Mouse (Mus musculus): ENCODE results near the gene Dcaf10. TPM values are rescaled to one million over a fixed set of nuclear protein-coding genes. Genes with fewer than 3 reads are reported as not detected.

Gene Dcaf10
- 12.8 and 15.6 TPM in 2 replicates for polyA plus RNA-seq (2016; fragmentation: Nextera tagmentation; extraction: Ambion mirVana)

DNA sequence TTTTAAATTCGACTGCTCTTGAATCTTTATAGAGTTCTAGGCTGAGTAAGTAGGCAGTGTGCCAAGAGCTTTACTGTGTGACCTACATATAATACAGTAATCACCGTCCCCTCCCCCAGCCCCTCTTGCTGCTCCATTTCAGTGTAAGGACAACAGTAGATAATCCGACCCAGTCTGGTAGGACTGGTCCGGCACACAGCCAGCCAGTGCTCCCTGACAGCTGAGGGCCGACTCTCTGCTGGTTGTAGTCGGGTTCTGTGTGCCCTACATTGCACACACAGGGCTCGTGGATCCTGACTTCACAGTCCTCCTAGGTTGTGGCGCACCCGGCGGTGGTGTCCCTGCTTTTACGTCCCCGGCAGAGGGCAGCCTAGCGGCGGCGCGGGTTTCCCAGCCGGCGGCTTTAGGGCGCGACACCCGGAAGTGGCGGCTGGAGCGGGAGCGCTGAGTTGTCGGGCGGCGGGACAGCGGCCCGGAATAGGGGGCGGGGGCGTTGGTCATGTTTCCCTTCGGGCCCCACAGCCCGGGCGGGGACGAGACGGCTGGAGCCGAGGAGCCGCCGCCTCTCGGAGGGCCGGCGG, at the start of gene Dcaf10:
Gene Dcaf10, plus strand, starts transcription at position 433 of the 581 bp plus-strand sequence.
- WGBS = under 1% methylated on average over 39 of the region's 42 CpGs
- peak within 1 kb of the TSS; percentile 99 for H3K9ac ChIP-seq
- H3K4me3 ChIP-seq = peak within 1 kb of the TSS; percentile 99
- peak within 1 kb of the TSS; percentile 84 for H3K4me2 ChIP-seq
- H3K27ac ChIP-seq (ENCODE audit: poor library complexity, severe bottlenecking) = peak within 1 kb of the TSS; percentile 99
- peaks cover 11% of the 10 kb centered on the region for H3K36me3 ChIP-seq
- peak; percentile 94 for ATAC-seq (ENCODE audit: insufficient number of reproducible peaks, low FRiP score)
- H3K27me3 ChIP-seq (replicated peaks) = no peaks in the 10 kb centered on the region
- peaks cover 18% of the 10 kb centered on the region for H3K4me1 ChIP-seq (replicated peaks)
- no peaks in the 10 kb centered on the region for H3K9me3 ChIP-seq (replicated peaks)

GRCm38 (mm10) chr4:45296662-45297564, 45.0 kb upstream of the Dcaf10 start, which contains the start of gene Trmt10b:
TSS of gene Trmt10b (plus strand) at chr4:45297127.
- no peaks in the 10 kb centered on the region for H3K9me3 ChIP-seq (replicated peaks)
- H3K4me1 ChIP-seq (replicated peaks) = peaks cover 7% of the 10 kb centered on the region; the same call in 1 of the 2 replicates
- H3K36me3 ChIP-seq = peaks cover 17% of the 10 kb centered on the region
- H3K4me2 ChIP-seq = peak within 1 kb of the TSS; percentile 77
- H3K27me3 ChIP-seq (replicated peaks) = no peaks in the 10 kb centered on the region
- H3K9ac ChIP-seq = peak within 1 kb of the TSS; percentile 82
- H3K27ac ChIP-seq (ENCODE audit: poor library complexity, severe bottlenecking) = no peak within 1 kb of the TSS
- ATAC-seq (ENCODE audit: insufficient number of reproducible peaks, low FRiP score) = peak; percentile 48; the same call in 1 of the 2 replicates
- peak within 1 kb of the TSS; percentile 82 for H3K4me3 ChIP-seq
- 20% methylated on average over 27 of the region's 27 CpGs for WGBS

DNA sequence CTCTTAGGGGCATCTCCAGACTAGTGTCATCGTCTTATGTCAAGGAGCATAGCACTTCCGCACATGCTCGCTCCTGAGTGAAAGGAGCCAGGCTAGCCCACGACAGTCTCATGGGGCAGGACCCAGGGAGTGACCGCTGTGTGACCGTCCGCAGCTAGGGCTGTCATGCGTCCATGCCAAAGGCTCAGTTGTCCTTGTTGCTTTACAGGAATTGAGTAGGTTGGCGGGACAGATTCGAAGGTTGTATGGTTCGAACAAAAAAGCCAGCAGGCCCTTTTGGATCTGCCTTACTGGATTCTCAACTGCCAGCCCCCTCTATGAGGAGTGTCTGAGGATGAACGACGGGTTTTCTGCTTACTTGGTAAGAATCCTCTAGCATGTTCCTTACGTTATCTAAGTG, 36.4 kb upstream of the Dcaf10 start:
- H3K27ac ChIP-seq (ENCODE audit: poor library complexity, severe bottlenecking) = no peak overlapping the region
- no peak overlapping the region for H3K9ac ChIP-seq
- no peak for ATAC-seq (ENCODE audit: insufficient number of reproducible peaks, low FRiP score)
- no peaks in the 10 kb centered on the region; the same call in 1 of the 2 replicates for H3K9me3 ChIP-seq (replicated peaks)
- peaks cover 77% of the 10 kb centered on the region for H3K36me3 ChIP-seq
- no peaks in the 10 kb centered on the region for H3K27me3 ChIP-seq (replicated peaks)
- WGBS = 91% methylated on average over 14 of the region's 14 CpGs
- no peaks in the 10 kb centered on the region for H3K4me1 ChIP-seq (replicated peaks)
- no peak overlapping the region for H3K4me2 ChIP-seq
- H3K4me3 ChIP-seq = no peak overlapping the region

- WGBS = 40% methylated on average over 11 of the region's 11 CpGs
- Histone ChIP-seq H3K27me3 (replicated peaks) (no peaks in the 10 kb centered on the region), H3K4me1 (replicated peaks) (no peaks in the 10 kb centered on the region), H3K36me3 (peaks cover 76% of the 10 kb centered on the region), H3K4me2 (no peak overlapping the region), H3K9me3 (replicated peaks) (no peaks in the 10 kb centered on the region; the same call in 1 of the 2 replicates), H3K27ac (ENCODE audit: poor library complexity, severe bottlenecking) (no peak overlapping the region), H3K9ac (no peak overlapping the region), H3K4me3 (no peak overlapping the region)
- no peak for ATAC-seq (ENCODE audit: insufficient number of reproducible peaks, low FRiP score)
Observed at GRCm38 (mm10) chr4:45308046-45308445, 33.9 kb upstream of the Dcaf10 start.

DNA sequence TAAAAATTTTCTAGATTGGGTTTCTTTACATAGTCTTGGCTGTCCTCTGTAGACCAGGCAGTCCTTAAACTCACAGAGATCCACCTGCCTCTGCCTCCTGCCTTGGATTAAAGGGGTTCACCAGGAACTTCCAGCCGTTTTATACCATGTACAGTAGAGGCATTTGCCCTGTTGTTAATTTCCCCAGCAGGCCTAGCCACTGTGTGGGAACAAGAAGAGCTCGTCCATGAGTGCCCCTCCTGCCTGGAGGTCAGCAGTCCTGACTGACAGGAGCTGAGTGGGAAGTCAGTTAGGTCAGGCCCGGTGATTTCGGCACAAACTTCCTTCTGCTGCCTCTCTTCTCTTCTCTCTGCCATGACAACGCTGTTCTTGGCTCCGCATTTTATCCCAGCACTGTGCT, 33.3 kb upstream of the Dcaf10 start:
- Histone ChIP-seq H3K4me3 (no peak overlapping the region), H3K4me2 (no peak overlapping the region), H3K9ac (no peak overlapping the region), H3K27ac (ENCODE audit: poor library complexity, severe bottlenecking) (no peak overlapping the region), H3K9me3 (replicated peaks) (no peaks in the 10 kb centered on the region; the same call in 1 of the 2 replicates), H3K36me3 (peaks cover 74% of the 10 kb centered on the region), H3K27me3 (replicated peaks) (no peaks in the 10 kb centered on the region), H3K4me1 (replicated peaks) (no peaks in the 10 kb centered on the region)
- ATAC-seq (ENCODE audit: insufficient number of reproducible peaks, low FRiP score) = no peak
- 85% methylated on average over 6 of the region's 6 CpGs for WGBS

GRCm38 (mm10) chr4:45311056-45311455, 30.8 kb upstream of the Dcaf10 start:
- Histone ChIP-seq H3K36me3 (peaks cover 66% of the 10 kb centered on the region), H3K4me1 (replicated peaks) (no peaks in the 10 kb centered on the region), H3K27ac (ENCODE audit: poor library complexity, severe bottlenecking) (no peak overlapping the region), H3K9ac (no peak overlapping the region), H3K27me3 (replicated peaks) (no peaks in the 10 kb centered on the region), H3K4me2 (no peak overlapping the region), H3K9me3 (replicated peaks) (no peaks in the 10 kb centered on the region), H3K4me3 (no peak overlapping the region)
- 90% methylated on average over 2 of the region's 2 CpGs for WGBS
- no peak for ATAC-seq (ENCODE audit: insufficient number of reproducible peaks, low FRiP score)

- Histone ChIP-seq H3K27me3 (replicated peaks) (peaks cover 28% of the 10 kb centered on the region), H3K4me3 (peak overlapping the region; percentile 88), H3K9me3 (replicated peaks) (0 out of 2 replicates have a peak, but pooled peaks cover 2% of the 10 kb centered on the region), H3K27ac (ENCODE audit: poor library complexity, severe bottlenecking) (peak overlapping the region; percentile 87), H3K36me3 (peaks cover 28% of the 10 kb centered on the region), H3K9ac (peak overlapping the region; percentile 84), H3K4me2 (peak overlapping the region; percentile 78), H3K4me1 (replicated peaks) (peaks cover 12% of the 10 kb centered on the region)
- peak; percentile 89 for ATAC-seq (ENCODE audit: insufficient number of reproducible peaks, low FRiP score)
- under 1% methylated on average over 56 of the region's 56 CpGs for WGBS
Observed at GRCm38 (mm10) chr4:45320159-45320816, 21.6 kb upstream of the Dcaf10 start.

DNA sequence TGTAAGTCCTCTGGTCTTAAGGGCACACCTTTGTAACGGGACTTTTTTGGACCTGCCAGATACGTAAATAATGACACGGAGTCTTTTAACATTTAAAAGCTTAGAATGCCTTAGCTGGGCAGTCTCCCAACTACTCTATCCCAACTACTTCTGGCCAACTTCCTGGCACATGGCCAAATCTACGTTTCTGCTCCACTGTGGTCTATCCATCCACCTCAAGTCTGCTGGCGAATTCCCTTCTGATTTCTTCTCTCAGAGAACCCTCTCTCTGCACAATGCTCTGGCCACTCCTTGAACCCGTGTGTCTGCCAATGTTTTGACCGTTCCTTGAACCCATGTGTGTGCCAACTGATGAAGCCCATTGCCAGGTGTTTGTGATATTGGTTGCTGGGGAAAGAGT, 10.8 kb upstream of the Dcaf10 start:
- no peaks in the 10 kb centered on the region for H3K4me1 ChIP-seq (replicated peaks)

GRCm38 (mm10) chr4:45332466-45332865, 9.4 kb upstream of the Dcaf10 start:
- Histone ChIP-seq H3K4me1 (replicated peaks) (no peaks in the 10 kb centered on the region), H3K4me3 (no peak overlapping the region), H3K9me3 (replicated peaks) (no peaks in the 10 kb centered on the region), H3K9ac (no peak overlapping the region), H3K4me2 (no peak overlapping the region), H3K27ac (ENCODE audit: poor library complexity, severe bottlenecking) (no peak overlapping the region), H3K36me3 (no peaks in the 10 kb centered on the region), H3K27me3 (replicated peaks) (peaks cover 2% of the 10 kb centered on the region; the same call in 1 of the 2 replicates)
- no peak for ATAC-seq (ENCODE audit: insufficient number of reproducible peaks, low FRiP score)
- 56% methylated on average over 3 of the region's 3 CpGs for WGBS

More for the DNA sequence above, 10.8 kb upstream of the Dcaf10 start:
- Histone ChIP-seq H3K27ac (ENCODE audit: poor library complexity, severe bottlenecking) (no peak overlapping the region), H3K4me3 (no peak overlapping the region), H3K36me3 (no peaks in the 10 kb centered on the region), H3K27me3 (replicated peaks) (peaks cover 2% of the 10 kb centered on the region; the same call in 1 of the 2 replicates), H3K9me3 (replicated peaks) (no peaks in the 10 kb centered on the region), H3K4me2 (no peak overlapping the region), H3K9ac (no peak overlapping the region)
- 78% methylated on average over 7 of the region's 7 CpGs for WGBS
- no peak for ATAC-seq (ENCODE audit: insufficient number of reproducible peaks, low FRiP score)

GRCm38 (mm10) chr4:45341226-45341625, 675 bp upstream of the Dcaf10 start:
- peaks cover 18% of the 10 kb centered on the region for H3K4me1 ChIP-seq (replicated peaks)
- no peak for ATAC-seq (ENCODE audit: insufficient number of reproducible peaks, low FRiP score)
- H3K9ac ChIP-seq = 0 out of 2 replicates have a peak overlapping the region, but pooled peaks have one; percentile 99
- no peaks in the 10 kb centered on the region for H3K9me3 ChIP-seq (replicated peaks)
- H3K36me3 ChIP-seq = peaks cover 9% of the 10 kb centered on the region
- H3K27ac ChIP-seq (ENCODE audit: poor library complexity, severe bottlenecking) = no peak overlapping the region
- WGBS = 49% methylated on average over 9 of the region's 9 CpGs
- peak overlapping the region; percentile 84 for H3K4me2 ChIP-seq
- H3K27me3 ChIP-seq (replicated peaks) = no peaks in the 10 kb centered on the region; the same call in 1 of the 2 replicates
- H3K4me3 ChIP-seq = peak overlapping the region; percentile 99; the same call in 1 of the 2 replicates

Measured in heart, embryonic 12.5 days (tissue).